Mouse (Mus musculus) G1E-ER4 (cell line): ENCODE data around the gene Olfr1336. TPM values are rescaled to one million over a fixed set of nuclear protein-coding genes. Genes with fewer than 3 reads are reported as not detected.

ENCODE experiments used
- GATA1 ChIP-seq: IDR thresholded peaks from one replicate; pipeline ENCODE4 v1.8.0; 2012; ENCODE audit warnings: low read length, inconsistent platforms
- polyA plus RNA-seq: library from polyadenylated mRNA; stranded (reverse); fragments of >175 nt; gene quantifications from 2 replicates; pipeline ENCODE4 v1.2.3, GENCODE M21; 2012

Olfr1336 gene
- not detected in 2 replicates for polyA plus RNA-seq

GRCm38 (mm10) chr7:6455868-6456267 is at the start of gene Olfr1336:
Olfr1336 (plus strand) TSS chr7:6456168.
- TF ChIP-seq GATA1, result no peak

- TF ChIP-seq GATA1, result no peak
Measured at GRCm38 (mm10) chr7:6410043-6410442, 45.9 kb upstream of the Olfr1336 start, which contains the start of gene Gm20715. Gm20715 (plus strand) TSS chr7:6410277.

DNA sequence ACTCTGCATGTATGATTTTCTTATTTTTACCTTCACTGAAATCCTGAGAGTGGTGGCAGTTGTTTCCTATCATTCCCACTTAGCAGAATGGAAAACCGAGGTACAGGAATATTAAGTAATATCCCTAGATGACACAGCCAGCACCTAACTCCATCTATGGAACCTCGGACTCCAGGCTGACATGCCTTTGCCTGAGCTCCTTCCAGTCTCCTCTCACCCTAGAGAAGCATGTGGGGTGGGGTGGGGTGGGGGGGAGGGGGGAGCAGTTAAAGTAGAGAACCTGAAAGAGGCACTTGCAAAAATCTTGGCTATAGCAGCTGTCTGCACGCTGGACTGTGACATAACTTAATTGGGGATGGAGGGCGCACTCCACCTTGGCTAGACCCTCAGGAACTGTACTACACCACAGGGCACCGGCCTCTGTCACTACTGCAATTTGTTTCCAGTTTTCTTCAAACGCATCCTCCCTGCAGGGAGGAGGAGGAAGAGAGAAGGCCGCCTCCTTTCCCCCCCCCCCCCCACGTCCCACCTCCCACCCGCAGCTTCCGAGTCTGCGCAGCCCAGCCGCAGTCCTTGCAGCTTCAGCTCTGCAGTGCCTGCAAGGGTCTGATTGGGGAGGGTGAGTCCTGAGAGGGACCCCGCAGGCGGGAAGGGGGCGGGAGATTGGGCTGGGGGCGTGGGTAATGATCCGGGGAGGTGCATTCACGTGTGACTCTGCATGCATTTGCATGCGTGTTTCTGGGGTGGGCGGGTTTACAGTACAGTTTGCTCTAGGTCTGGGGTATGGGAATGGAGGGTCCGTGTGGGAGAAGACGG is 41.1 kb upstream of the Olfr1336 start:
- TF ChIP-seq GATA1, result no peak

- no peak for TF ChIP-seq GATA1
Measured at GRCm38 (mm10) chr7:6415442-6415787, 40.6 kb upstream of the Olfr1336 start.

- TF ChIP-seq GATA1, result no peak
Measured at GRCm38 (mm10) chr7:6419894-6420293, 36.1 kb upstream of the Olfr1336 start.

DNA sequence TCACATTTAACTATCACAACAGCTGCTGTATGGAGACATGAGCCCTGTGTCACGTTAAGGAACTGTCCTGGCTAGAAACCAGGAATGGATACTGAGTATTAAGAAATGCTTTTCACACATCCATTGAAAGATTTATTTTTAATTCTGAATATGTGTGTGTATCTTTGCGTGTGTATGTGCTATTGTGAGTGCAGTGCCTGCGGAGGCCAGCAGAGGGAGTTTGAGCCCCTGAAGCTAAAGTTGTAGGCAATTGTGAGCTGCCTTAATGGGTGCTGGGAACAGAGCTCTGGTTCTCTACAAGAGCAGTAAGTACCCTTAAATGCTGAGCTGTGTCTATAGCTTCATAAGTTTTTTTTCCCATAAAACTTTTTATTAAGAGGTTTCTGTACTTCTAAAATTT is 26.6 kb upstream of the Olfr1336 start:
- no peak for TF ChIP-seq GATA1

DNA sequence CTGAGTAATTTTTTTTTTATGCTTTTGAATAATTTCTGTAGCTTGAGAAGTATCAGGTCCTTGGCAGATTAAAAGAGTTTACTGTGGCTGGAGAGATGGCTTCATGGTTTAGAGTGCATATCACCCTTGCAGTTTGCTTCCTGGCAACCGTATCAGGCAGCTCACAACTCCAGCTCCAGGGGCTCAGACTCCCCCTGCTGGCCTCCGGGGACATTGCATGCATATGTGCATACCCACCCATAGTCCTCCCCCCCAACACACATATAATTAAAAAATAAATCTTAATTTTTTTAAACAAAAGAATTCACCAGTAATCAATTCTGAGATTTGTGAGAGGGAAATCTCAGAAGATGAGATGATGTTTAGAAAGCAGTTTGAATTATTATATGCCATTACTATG is 25.6 kb upstream of the Olfr1336 start:
- TF ChIP-seq GATA1, result no peak

DNA sequence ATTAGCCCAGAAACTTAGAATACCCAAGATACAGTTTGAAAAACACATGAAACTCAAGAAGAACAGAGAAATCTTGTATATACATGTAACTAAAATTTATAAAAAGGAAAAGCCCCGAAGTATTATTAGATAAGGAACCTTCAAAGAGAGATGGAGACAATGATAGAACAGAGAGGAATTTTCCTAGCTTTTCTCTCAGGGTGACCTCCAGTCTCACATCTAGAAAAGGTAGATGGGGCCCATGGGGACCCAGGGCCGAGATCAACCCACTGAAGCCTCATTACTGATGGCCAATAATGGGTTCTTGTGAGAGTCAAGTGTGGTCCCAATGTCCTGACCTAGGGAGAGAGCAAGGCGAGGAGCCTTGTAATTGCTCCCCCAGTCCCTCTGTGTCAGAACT is 17.6 kb upstream of the Olfr1336 start, which contains the start of gene Olfr1344:
Gene Olfr1344 (plus strand): TSS at position 301 of the 400 bp plus-strand sequence.
- no peak for TF ChIP-seq GATA1

DNA sequence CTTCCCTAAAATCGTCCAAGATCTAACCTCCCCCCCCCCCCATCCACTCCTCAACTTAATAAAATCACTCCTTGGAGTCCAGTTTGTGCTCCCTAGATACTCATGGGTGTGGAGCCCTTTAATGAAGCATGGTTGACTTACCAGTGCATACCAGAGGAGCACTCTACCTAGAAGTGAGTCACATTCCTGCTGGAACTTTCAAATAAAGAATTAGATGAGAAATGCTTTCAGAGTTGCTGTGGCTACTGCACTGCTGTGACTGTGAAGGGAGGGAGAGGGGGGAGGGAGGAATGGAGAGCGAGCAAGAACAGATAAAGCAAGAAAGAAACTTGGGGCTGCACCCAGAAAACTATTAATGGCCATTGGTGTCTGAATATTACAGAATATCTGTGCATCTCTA is 14.8 kb upstream of the Olfr1336 start:
- no peak for TF ChIP-seq GATA1

DNA sequence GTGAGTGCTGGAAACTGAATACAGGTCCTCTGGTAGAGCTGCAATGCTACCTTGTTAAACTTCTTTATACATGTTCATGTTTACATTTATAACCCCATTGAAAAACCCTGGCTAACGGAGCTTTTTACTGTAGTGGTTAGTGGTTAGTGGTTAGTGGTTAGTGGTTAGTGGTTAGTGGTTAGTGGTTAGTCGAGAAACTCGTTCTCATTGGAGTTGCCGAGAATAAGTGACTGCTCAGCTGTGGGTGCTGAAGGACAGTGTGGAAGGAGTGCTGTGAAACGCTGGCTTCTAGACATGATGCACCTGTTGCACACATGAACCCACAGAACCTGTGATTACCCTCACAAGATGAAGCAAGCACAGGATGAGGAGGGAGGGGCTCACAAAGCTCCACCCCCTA is 8.2 kb upstream of the Olfr1336 start:
- TF ChIP-seq GATA1, result no peak

DNA sequence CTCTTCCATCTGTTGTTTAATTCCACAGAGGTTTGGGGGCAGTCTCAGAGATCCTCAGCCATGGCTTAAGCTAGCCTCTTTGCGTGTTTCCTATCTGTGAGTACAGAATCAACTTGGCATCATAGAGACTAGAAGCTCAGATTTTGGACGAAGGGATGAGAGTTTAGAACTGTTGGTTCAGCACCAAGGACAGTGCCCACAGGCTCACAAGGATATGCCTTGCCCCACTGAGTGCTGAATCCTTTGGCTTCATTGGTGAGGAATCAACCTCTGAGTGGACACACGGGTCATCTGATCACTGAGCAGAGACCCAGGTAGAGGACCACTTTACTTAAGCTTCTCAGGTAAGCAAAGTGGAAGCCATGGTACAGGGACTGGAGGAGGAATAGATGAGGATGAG is 431 bp downstream of the Olfr1336 start:
- no peak for TF ChIP-seq GATA1

- TF ChIP-seq GATA1, result no peak
Measured at GRCm38 (mm10) chr7:6466951-6467350, 11.0 kb downstream of the Olfr1336 start, which contains the start of gene Olfr1346. Olfr1346 (plus strand) TSS chr7:6467101.

- TF ChIP-seq GATA1, result no peak
Measured at GRCm38 (mm10) chr7:6486841-6487240, 30.9 kb downstream of the Olfr1336 start, which contains the start of gene Olfr5. Olfr5 (minus strand) TSS chr7:6486941.

- TF ChIP-seq GATA1, result no peak
Measured at GRCm38 (mm10) chr7:6499655-6500054, 43.7 kb downstream of the Olfr1336 start, which contains the start of gene Olfr1347. Olfr1347 (minus strand) TSS chr7:6499755.

DNA sequence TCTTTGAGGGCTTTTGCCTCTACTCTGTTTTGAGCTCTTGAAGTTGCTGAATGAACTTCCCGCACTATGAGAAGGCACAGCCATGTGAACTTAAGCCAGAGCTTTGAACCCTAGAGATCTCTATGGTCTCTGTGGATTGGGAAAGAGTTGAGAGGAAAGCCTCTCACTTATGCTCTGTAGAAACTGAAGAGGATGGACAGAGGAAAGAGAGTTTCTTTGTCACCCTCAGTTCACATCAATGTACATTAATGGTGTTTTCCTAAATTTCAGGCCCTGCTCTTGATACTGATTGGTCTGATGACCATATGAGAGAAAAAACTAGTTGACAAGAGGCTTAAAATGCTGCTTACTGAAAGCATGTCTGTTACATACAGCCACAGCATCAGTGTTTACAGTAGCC is 52.7 kb downstream of the Olfr1336 start, which contains the start of gene Olfr1348:
Gene Olfr1348 (minus strand): TSS at position 101 of the 400 bp plus-strand sequence.
- no peak for TF ChIP-seq GATA1

Other genes with a start within 250 kb of the Olfr1336 start
- gene Zscan5b, start 233.9 kb upstream of the Olfr1336 start, polyA plus RNA-seq, result not detected in 2 replicates
- not detected in 2 replicates for gene Epp13, start 203.5 kb upstream of the Olfr1336 start, polyA plus RNA-seq
- 0.16 and 1.4 TPM in 2 replicates for gene Zfp667, start 169.6 kb upstream of the Olfr1336 start, polyA plus RNA-seq
- gene Zfp583, start 124.9 kb upstream of the Olfr1336 start, polyA plus RNA-seq, result not detected in 2 replicates
- gene Gm3854, start 112.4 kb upstream of the Olfr1336 start, polyA plus RNA-seq, result not detected in 2 replicates
- gene Zfp78, start 92.9 kb upstream of the Olfr1336 start, polyA plus RNA-seq, result 0.02 TPM in 1 of 2 replicates, not detected in the other
- gene Zfp28, start 72.9 kb upstream of the Olfr1336 start, polyA plus RNA-seq, result 0.64 and 0.66 TPM in 2 replicates
- gene Smim17, start 57.5 kb upstream of the Olfr1336 start, polyA plus RNA-seq, result not detected in 2 replicates
- gene Gm20715, start 45.9 kb upstream of the Olfr1336 start, polyA plus RNA-seq, result not detected in 2 replicates
- gene Olfr1344, start 17.5 kb upstream of the Olfr1336 start, polyA plus RNA-seq, result not detected in 2 replicates
- not detected in 2 replicates for gene Olfr1346, start 10.9 kb downstream of the Olfr1336 start, polyA plus RNA-seq
- not detected in 2 replicates for gene Olfr5, start 30.8 kb downstream of the Olfr1336 start, polyA plus RNA-seq
- not detected in 2 replicates for gene Olfr1347, start 43.6 kb downstream of the Olfr1336 start, polyA plus RNA-seq
- gene Olfr1348, start 52.6 kb downstream of the Olfr1336 start, polyA plus RNA-seq, result not detected in 2 replicates
- gene Olfr1349, start 66.8 kb downstream of the Olfr1336 start, polyA plus RNA-seq, result not detected in 2 replicates
- not detected in 2 replicates for gene Olfr1350, start 108.7 kb downstream of the Olfr1336 start, polyA plus RNA-seq
- gene Zim1, start 240.3 kb downstream of the Olfr1336 start, polyA plus RNA-seq, result not detected in 2 replicates